Mouse (Mus musculus): ENCODE measurements at regions not wholly inside any gene's neighbourhood (a gene's known extent, or its start where the extent isn't known, plus 50 kb on each side); places are given as distances from the start of the nearest gene placed in this dataset.

GRCm38 (mm10) chr4:53320735-53321449 is 119.3 kb upstream of the Slc44a1 start:
- DNase-seq (ENCODE audit: low spot score in 2 of 2), result no peak

GRCm38 (mm10) chr4:53319051-53319450 is 121.2 kb upstream of the Slc44a1 start:
- no peak for DNase-seq (ENCODE audit: low spot score in 2 of 2)

DNA sequence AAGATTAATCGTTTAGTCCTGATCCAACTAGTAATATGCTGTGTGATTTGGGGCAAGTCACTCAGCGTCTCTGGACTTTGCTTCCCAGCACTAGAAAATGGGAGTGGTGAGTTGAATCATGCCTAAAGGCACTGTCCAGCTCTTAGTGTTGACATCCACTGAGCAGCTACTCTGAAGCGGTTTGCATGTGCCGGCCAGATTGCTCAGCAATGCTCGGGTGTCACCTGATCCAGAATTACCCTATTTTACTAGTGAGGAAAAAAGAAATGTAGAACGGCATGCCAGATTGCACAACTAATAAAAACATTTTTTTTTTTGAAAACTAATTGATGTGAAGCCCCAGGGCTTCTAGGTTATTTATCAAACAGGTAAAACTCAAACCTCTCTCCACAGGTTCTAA is 122.0 kb upstream of the Slc44a1 start:
- no peak for DNase-seq (ENCODE audit: low spot score in 2 of 2)

DNA sequence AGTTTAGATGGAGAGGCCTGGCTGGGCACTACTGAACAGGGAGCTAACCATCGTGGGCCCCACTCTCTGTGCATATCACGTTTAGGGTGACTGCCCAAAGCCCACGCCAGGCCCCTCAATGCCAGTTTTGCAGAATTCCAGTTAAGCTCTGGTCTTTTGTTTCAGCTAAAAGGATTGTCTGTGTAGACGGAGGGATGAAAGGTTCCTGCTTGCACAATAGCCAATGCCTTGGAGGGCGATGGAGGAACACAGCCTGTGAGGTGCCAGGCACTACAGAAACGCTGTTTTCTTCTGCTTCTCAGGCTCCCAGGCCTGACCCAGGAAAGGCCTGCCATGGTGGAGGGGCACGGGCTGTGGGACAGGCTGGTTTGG is 122.8 kb upstream of the Slc44a1 start:
- DNase-seq (ENCODE audit: low spot score in 2 of 2), result no peak

GRCm38 (mm10) chr4:53316796-53317452 is 123.3 kb upstream of the Slc44a1 start:
- DNase-seq (ENCODE audit: low spot score in 2 of 2), result no peak

DNA sequence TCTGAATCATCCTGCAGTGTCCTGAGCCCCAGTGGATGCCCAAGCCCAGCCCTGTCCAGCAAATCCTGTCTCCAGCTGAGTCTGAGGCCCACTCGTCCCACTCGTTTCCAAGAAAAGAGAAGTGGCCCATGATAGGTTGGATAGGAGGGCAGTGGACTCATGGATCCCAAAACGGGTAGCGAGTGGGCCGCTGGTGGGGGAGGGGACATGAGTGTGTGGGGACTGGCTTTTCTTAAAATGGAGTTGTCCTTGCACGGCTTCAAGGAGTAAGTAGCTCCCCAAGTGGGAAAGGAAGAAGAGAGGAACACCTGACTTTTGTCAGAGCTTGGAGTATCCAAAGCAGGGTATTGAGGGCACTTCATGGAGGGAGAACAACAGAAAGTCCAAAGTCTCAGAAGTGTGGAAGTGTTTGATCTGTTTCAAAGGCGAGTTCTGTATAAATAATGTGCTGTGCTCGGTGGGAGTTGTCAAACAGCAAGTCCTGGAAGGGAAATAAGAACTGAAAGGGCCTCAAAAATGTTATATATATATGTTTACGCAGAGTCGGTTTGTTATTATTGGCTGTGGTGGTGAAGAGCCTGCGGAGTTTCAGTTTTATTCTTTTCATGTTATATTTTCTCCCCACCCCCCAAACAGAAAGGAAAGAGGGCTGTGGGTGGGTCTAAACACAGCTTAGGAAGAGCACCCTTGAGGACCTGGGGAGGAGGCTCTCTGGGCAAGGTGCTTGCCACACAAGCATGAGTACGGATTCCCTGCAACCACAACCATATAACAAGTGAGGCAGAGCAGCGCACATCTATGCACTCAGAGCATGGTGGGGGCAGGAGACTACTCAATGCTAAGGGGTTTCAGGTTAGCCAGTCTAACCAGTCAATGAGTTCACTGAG is 124.1 kb upstream of the Slc44a1 start:
- DNase-seq (ENCODE audit: low spot score in 2 of 2), result no peak

DNA sequence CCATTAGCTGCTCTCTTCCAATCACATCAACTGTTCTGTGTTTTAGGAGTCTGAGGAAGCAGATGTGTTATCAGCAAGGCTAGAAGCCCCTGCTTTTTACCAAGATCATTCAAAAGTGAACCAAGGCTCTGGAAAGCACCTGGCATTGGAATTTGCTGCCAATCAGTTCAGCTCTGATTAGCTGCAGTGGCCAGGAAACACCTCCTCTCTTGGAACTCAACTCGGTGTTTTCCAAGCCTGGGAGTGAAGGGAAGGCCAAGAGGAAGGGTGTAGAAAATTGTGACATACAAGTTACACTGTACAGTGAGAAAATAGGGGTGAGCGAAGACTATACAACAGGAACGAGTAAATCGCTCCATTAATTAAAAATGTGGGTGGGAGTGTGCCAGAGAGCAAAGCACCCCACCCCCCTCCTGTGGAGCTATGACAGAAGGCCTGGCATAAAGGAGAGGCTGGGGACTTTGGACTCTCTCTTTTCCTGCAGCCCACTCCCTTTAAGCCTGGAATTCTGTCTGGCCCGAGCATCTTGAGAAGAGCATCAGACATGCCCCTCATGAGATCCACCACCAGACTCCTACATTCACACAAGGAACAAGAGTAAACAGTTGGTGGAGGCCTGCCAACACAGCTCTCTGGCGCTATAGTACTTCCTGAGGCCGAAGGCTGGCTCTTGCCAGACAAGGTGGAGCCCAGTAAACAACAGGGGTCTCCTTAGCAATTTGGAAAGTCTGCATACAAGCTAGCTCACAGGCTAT is 124.9 kb upstream of the Slc44a1 start:
- no peak for DNase-seq (ENCODE audit: low spot score in 2 of 2)

GRCm38 (mm10) chr4:53314076-53314475 is 126.1 kb upstream of the Slc44a1 start:
- DNase-seq (ENCODE audit: low spot score in 2 of 2), result no peak

DNA sequence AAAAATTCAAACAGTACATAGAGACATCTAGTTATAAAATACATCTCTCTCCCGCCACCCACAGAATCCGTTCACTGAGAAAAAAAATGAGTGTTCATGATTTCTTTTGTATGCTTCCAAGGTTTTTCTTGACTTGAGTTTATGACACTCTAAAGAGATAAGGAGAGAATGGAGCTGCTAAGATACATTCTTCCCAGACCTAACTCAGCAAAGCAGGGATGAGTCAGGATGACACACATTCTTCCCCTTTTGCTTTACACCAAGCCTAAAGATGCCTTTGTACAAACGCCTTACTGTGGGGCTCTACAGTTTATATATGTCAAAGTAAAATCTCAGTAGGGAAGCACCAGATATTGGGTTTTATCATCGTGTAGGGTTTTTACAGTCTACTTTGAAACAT is 133.1 kb upstream of the Slc44a1 start:
- no peak for DNase-seq (ENCODE audit: low spot score in 2 of 2)

DNA sequence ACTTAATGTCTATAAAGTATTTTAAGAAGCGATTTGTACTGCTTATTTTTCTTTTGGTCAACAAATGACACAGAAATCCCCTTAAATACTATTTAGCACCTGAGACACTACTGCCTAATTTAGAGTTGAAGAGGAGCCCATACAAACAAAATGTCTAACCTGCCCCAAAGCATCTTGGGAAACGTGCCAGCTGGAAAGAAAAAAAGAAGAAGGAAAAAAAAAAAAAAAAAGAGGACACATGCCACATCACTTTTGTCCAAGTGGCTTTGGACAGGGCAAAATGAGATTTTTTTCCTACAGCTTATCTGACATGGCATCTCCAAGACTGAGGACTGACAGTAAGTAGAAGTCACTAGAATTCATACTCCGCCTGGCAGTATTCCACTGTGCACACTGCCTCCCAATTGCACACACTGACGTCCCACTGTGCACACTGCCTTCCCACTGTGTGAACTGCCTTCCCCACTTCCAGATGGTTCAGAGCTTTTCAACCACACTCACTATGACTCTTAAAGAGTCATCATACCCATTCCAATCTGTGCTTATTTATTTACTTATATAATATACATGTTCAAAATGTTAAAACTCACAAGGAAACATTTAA is 135.3 kb upstream of the Slc44a1 start:
- DNase-seq (ENCODE audit: low spot score in 2 of 2), result no peak

DNA sequence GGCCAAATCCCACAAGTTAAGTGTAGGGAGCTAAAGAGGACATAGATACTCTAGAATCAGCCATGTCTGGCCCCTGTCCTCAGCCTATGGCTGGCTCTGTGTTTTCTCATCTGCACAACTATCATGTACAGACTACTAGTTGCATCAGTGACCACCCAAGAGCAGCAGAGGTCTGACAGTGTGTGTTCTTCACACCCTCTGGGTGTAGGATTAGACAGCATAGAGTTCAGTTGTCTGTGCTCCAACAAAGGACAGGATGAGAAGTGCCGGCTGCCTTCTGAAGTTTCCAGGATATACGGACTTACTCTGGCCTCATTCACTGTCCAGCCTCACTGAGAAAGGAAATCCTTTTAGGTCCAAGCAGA is 135.9 kb upstream of the Slc44a1 start:
- no peak for DNase-seq (ENCODE audit: low spot score in 2 of 2)

GRCm38 (mm10) chr4:53303621-53304289 is 136.5 kb upstream of the Slc44a1 start:
- DNase-seq (ENCODE audit: low spot score in 2 of 2), result no peak

DNA sequence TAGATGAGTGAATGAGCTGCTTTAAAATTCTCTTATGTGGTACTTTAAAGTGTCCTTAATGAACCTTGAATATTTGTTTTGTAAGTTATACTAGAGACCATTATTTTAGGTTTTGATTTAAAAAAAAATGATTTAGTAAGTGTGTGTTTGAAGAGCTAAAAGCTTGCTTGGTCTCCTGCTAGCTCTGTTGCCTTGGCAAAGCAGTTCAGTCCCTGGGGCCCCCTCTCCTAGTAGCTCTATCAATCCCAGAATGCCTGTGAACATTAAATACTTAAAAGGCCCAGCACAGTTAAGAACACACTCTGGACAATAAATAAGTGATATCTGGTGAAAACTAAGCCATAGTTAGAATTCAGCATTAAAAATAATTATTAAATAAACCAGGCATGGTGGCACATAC is 138.3 kb upstream of the Abca1 start:
- no peak for DNase-seq (ENCODE audit: low spot score in 2 of 2)

- DNase-seq (ENCODE audit: low spot score in 2 of 2), result no peak
Observed at GRCm38 (mm10) chr4:53292606-53293005, 132.9 kb upstream of the Abca1 start.

DNA sequence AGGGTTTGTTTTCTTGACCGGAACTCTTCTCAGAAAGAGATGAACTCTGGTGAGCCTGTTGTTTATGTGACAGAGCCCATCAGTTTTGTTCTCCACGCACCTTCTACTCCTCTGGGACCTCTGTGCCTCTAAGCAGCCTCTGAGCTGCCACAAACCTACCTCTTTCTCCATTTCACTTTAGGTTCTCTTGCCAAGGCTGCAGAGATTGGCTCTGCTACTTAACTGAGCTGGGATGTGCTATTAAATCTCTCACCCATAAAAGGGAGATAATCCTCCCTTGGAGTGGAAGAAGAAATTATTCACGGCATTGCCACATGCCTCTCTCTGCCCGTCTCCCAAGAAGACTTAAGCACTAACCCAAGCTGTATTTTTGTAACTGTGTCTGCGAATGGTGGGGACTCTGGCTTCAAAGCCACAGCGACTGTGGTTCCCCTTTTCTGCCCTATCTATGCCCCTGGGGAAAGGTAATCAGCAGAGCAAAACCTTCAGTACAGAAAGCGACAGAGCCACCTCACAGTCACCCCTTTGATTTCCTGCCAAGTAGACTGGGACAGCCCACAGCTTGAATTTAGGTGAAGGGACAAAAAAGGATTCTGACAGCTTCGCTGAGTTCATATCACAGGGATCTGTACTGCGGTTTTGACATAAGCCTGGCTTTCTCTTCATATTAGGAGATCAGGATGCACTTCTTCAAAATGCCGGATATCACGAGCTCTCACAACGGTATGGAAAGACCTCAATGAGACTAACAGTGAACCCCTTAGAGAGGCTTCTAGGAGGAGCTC is 118.2 kb upstream of the Abca1 start:
- no peak for DNase-seq (ENCODE audit: low spot score in 2 of 2)

GRCm38 (mm10) chr4:53270433-53270832 is 110.7 kb upstream of the Abca1 start:
- DNase-seq (ENCODE audit: low spot score in 2 of 2), result no peak

DNA sequence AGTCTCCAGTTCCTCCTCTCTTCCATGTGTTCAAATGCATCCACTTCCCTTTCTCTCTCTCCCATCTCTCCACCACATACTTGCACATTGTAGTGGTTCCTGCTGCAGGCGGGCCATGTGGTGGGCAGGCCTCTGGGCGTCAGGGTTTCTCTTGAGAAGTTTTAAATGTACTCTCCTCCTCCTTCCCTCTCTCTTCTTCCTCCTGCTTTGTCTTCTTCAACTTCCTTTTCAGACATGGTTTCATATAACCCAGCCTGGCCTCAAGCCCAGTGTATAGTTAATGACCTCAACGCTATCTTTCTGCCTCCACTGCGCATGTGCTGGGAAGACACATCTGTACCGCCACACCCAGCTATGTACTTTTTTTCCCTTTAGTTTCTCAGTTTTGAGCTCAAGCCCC is 110.3 kb upstream of the Abca1 start:
- DNase-seq (ENCODE audit: low spot score in 2 of 2), result no peak

DNA sequence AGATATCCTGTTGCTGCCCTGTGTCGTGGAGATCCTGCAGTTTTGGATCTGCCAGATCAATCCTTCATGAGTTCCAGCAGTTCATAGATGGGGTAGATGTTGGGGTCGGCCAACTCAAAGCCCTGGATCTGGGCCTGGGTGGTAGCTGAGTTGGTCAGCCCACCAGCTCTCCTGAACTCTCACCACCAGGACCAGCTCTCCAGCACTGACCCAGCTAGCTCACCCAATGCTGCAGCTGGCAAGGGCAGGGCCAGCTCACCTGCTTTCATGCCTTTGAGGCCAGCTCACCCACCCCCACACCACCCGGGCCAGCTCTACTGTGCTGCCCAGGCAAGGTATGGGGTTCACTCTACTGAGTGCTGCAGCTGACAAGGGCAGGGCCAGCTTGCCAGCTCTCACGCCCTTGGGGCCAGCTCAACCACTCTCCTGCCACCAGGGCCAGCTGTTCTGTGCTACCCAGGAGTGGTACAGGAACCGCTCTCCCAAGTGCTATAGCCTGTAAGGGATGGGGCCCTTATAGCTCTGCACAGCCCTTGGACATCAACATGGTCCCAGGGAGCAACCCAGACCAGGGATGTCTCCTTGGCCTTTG is 109.7 kb upstream of the Abca1 start:
- DNase-seq (ENCODE audit: low spot score in 2 of 2), result no peak

GRCm38 (mm10) chr4:53264901-53265300 is 105.2 kb upstream of the Abca1 start:
- DNase-seq (ENCODE audit: low spot score in 2 of 2), result no peak

DNA sequence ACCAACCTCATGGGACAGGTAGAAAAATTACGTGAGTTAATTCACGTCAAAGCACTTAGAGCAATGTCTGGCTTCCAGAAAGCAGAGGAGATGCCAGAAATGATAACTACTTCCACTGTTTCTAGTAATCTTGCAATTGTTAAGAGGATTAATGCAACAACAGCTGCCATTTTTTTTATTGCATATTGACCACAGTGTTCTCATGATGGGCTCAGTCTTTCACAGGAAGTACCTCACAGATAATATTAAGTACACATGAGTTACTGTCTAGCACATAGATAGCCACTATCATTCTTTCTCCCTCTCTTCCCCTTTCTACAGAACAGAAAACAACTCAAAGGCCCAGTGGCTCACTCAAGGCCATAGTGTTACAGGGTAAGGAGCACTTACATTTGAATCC is 104.8 kb upstream of the Abca1 start:
- DNase-seq (ENCODE audit: low spot score in 2 of 2), result no peak
